ENCODE assay signal across 13 mouse cellular contexts in genomic region chr2:142589403-142590283, GRCm38 (mm10).
A peak's percentile ranks its signal among the peaks of the same experiment; 100 is the strongest.
DNase-seq lines count a peak whose midpoint lies in the region; ATAC-seq and TF ChIP-seq lines count a peak whose summit lies in the region.
"Had no signal": no experiment of that assay in that cellular context is flagged by ENCODE, and none has a peak within 500 bp of the region (broad histone marks: within the 10 kb centered on the region; RNA-seq: fewer than 3 reads in every experiment).

No protein-coding gene starts in this region.

- WGBS in heart, embryonic 12.5 days: 69% methylated on average over 14 of the region's 14 CpGs
- 26% methylated on average over 14 of the region's 14 CpGs for WGBS in embryonic facial prominence, embryonic 15.5 days
- 11% methylated on average over 14 of the region's 14 CpGs for WGBS in hindbrain, postnatal 0 days
- WGBS in neural tube, embryonic 11.5 days: 45% methylated on average over 14 of the region's 14 CpGs

- H3K4me3 ChIP-seq in heart, embryonic 12.5 days: no peak overlapping the region
- H3K4me3 ChIP-seq in embryonic facial prominence, embryonic 15.5 days (replicated peaks): no peak overlapping the region
- no peak overlapping the region for H3K4me3 ChIP-seq in hindbrain, postnatal 0 days (ENCODE audit: low read length)
- H3K4me3 ChIP-seq in neural tube, embryonic 11.5 days (ENCODE audit: low read depth, low read length): no peak overlapping the region
- H3K4me3 ChIP-seq: heart, embryonic 15.5 days; megakaryocyte, embryonic 14.5 days had no signal

- H3K9me3 ChIP-seq in heart, embryonic 12.5 days (replicated peaks): peaks cover 6% of the 10 kb centered on the region; the same call in 1 of the 2 replicates
- no peaks in the 10 kb centered on the region for H3K9me3 ChIP-seq in embryonic facial prominence, embryonic 15.5 days (replicated peaks)
- no peaks in the 10 kb centered on the region for H3K9me3 ChIP-seq in hindbrain, postnatal 0 days (ENCODE audit: low read length)
- H3K9me3 ChIP-seq in neural tube, embryonic 11.5 days (ENCODE audit: control insufficient read depth, low read length): no peaks in the 10 kb centered on the region
- H3K9me3 ChIP-seq: heart, embryonic 15.5 days had no signal

- TF ChIP-seq CTCF in hindbrain, postnatal 0 days (IDR thresholded peaks at IDR 0.05; ENCODE audit: low read depth): no peak

- ATAC-seq in heart, embryonic 12.5 days (ENCODE audit: insufficient number of reproducible peaks, low FRiP score): no peak
- ATAC-seq in embryonic facial prominence, embryonic 15.5 days (ENCODE audit: insufficient number of reproducible peaks, low FRiP score, low TSS enrichment, low read depth): no peak
- peak; percentile 77 for ATAC-seq in hindbrain, postnatal 0 days
- ATAC-seq in neural tube, embryonic 11.5 days (ENCODE audit: insufficient read depth, low FRiP score, low TSS enrichment): peak; percentile 67
- ATAC-seq in monocyte, adult 5-6 weeks (replicated peaks; ENCODE audit: insufficient number of reproducible peaks, low FRiP score, low TSS enrichment, poor library complexity, severe bottlenecking): no peak
- ATAC-seq: liver, postnatal 0 days had no signal

- no peaks in the 10 kb centered on the region for H3K27me3 ChIP-seq in heart, embryonic 12.5 days (replicated peaks)
- H3K27me3 ChIP-seq in embryonic facial prominence, embryonic 15.5 days: no peaks in the 10 kb centered on the region
- no peaks in the 10 kb centered on the region for H3K27me3 ChIP-seq in hindbrain, postnatal 0 days (ENCODE audit: insufficient read depth, low read length)
- no peaks in the 10 kb centered on the region for H3K27me3 ChIP-seq in neural tube, embryonic 11.5 days (ENCODE audit: control insufficient read depth, insufficient read depth, low read length)
- H3K27me3 ChIP-seq: heart, embryonic 15.5 days; megakaryocyte, embryonic 14.5 days had no signal

- no peak overlapping the region for H3K4me2 ChIP-seq in heart, embryonic 12.5 days
- H3K4me2 ChIP-seq in embryonic facial prominence, embryonic 15.5 days (replicated peaks): peak overlapping the region; percentile 8; the same call in 1 of the 2 replicates
- H3K4me2 ChIP-seq in hindbrain, postnatal 0 days (ENCODE audit: low read depth, low read length): 0 out of 2 replicates have a peak overlapping the region, but pooled peaks have one; percentile 7
- H3K4me2 ChIP-seq in neural tube, embryonic 11.5 days (ENCODE audit: low read depth): no peak overlapping the region
- H3K4me2 ChIP-seq: heart, embryonic 15.5 days had no signal

- no peaks in the 10 kb centered on the region for H3K36me3 ChIP-seq in heart, embryonic 12.5 days
- no peaks in the 10 kb centered on the region for H3K36me3 ChIP-seq in embryonic facial prominence, embryonic 15.5 days
- H3K36me3 ChIP-seq in hindbrain, postnatal 0 days (ENCODE audit: insufficient read depth, low read length): no peaks in the 10 kb centered on the region
- no peaks in the 10 kb centered on the region for H3K36me3 ChIP-seq in neural tube, embryonic 11.5 days (ENCODE audit: control insufficient read depth, insufficient read depth, low read length)
- H3K36me3 ChIP-seq: heart, embryonic 15.5 days had no signal

- no peak for DNase-seq in heart, adult 8-10 months (ENCODE audit: low spot score)
- peak; percentile 73 for DNase-seq in hindbrain, postnatal 0 days (ENCODE audit: low spot score)
- DNase-seq in neural tube, embryonic 11.5 days (ENCODE audit: low spot score): peak; percentile 58
- no peak for DNase-seq in cerebellum, adult 8-10 months
- no peak for DNase-seq in gastrocnemius, postnatal 25 days
- DNase-seq: cerebellum, adult 9-11 months; kidney, adult 11 months; liver, postnatal 0 days had no signal

- no peak overlapping the region for H3K9ac ChIP-seq in heart, embryonic 12.5 days
- H3K9ac ChIP-seq in embryonic facial prominence, embryonic 15.5 days: no peak overlapping the region
- no peak overlapping the region for H3K9ac ChIP-seq in hindbrain, postnatal 0 days (replicated peaks; ENCODE audit: low read length)
- no peak overlapping the region for H3K9ac ChIP-seq in neural tube, embryonic 11.5 days (ENCODE audit: low read length)
- H3K9ac ChIP-seq: heart, embryonic 15.5 days; liver, postnatal 0 days had no signal

- H3K27ac ChIP-seq in heart, embryonic 12.5 days (ENCODE audit: poor library complexity, severe bottlenecking): 0 out of 2 replicates have a peak overlapping the region, but pooled peaks have one; percentile 35
- no peak overlapping the region; the same call in 1 of the 2 replicates for H3K27ac ChIP-seq in embryonic facial prominence, embryonic 15.5 days (replicated peaks)
- peak overlapping the region; percentile 51; the same call in 1 of the 2 replicates for H3K27ac ChIP-seq in hindbrain, postnatal 0 days
- H3K27ac ChIP-seq in neural tube, embryonic 11.5 days (ENCODE audit: low read depth, low read length): peak overlapping the region; percentile 11

- H3K4me1 ChIP-seq in heart, embryonic 12.5 days (replicated peaks): peaks cover 26% of the 10 kb centered on the region
- peaks cover 11% of the 10 kb centered on the region; the same call in 1 of the 2 replicates for H3K4me1 ChIP-seq in embryonic facial prominence, embryonic 15.5 days
- peaks cover 6% of the 10 kb centered on the region; the same call in 1 of the 2 replicates for H3K4me1 ChIP-seq in hindbrain, postnatal 0 days (ENCODE audit: insufficient read depth, low read length)
- H3K4me1 ChIP-seq in neural tube, embryonic 11.5 days (ENCODE audit: control insufficient read depth, insufficient read depth, low read length): peaks cover 11% of the 10 kb centered on the region; the same call in 1 of the 2 replicates
- H3K4me1 ChIP-seq: megakaryocyte, embryonic 14.5 days had no signal

Comparison
In these comparisons a context has a peak if more than half of its experiments do, and no peak if none do; other contexts are left out.
1. ATAC-seq: peak in hindbrain, postnatal 0 days (single experiment) and neural tube, embryonic 11.5 days (single experiment); none in heart, embryonic 12.5 days (single experiment), embryonic facial prominence, embryonic 15.5 days (single experiment) and monocyte, adult 5-6 weeks (single experiment).
2. H3K4me2 ChIP-seq: peak in embryonic facial prominence, embryonic 15.5 days (single experiment) and hindbrain, postnatal 0 days (single experiment); none in heart, embryonic 12.5 days (single experiment) and neural tube, embryonic 11.5 days (single experiment).
3. DNase-seq: peak in hindbrain, postnatal 0 days (single experiment) and neural tube, embryonic 11.5 days (single experiment); none in heart, adult 8-10 months (single experiment), cerebellum, adult 8-10 months (single experiment) and gastrocnemius, postnatal 25 days (single experiment).